Mouse (Mus musculus): ENCODE data around the gene Atf3. TPM values are rescaled to one million over a fixed set of nuclear protein-coding genes. Genes with fewer than 3 reads are reported as not detected.

Gene Atf3
- polyA plus RNA-seq (2014; fragmentation: Nextera tagmentation; extraction: Ambion mirVana), result 2.2 and 2.3 TPM in 2 replicates

DNA sequence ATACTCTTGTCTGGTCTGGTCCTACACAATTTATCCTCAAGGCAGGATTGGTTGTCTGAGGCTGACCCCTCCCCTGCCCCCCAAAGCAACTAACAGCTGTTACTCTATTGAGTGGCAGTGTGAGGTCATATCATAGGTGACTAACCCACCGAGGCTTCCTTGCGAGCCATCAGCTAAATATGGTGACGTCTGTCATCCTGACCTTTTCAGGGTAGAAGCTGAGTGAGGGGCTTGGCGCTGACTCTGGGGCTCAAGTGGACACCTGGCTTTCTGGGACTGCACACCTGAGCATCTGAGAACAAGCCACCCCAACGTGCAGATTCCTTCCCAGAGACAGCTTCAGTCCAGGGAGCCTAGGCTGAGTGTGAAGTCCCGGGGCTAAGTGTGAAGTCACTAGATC lies at the start of gene Atf3:
Gene Atf3, minus strand, starts transcription at position 101 of the 400 bp plus-strand sequence.
- no peak for DNase-seq (ENCODE audit: low spot score)
- no peaks in the 10 kb centered on the region for H3K27me3 ChIP-seq (ENCODE audit: control insufficient read depth, insufficient read depth, low read length)
- no peak within 1 kb of the TSS for H3K4me3 ChIP-seq (ENCODE audit: low read depth, low read length)
- H3K36me3 ChIP-seq (ENCODE audit: control insufficient read depth, insufficient read depth, low read length), result no peaks in the 10 kb centered on the region
- no peak within 1 kb of the TSS for H3K9ac ChIP-seq (ENCODE audit: low read length)
- H3K4me2 ChIP-seq (ENCODE audit: low read depth, severe bottlenecking), result no peak within 1 kb of the TSS
- WGBS, result 74% methylated on average over 6 of the region's 6 CpGs
- no peaks in the 10 kb centered on the region for H3K9me3 ChIP-seq (ENCODE audit: control insufficient read depth, low read length)
- ATAC-seq (ENCODE audit: insufficient number of reproducible peaks, low FRiP score, low TSS enrichment, low read depth), result no peak
- H3K27ac ChIP-seq (replicated peaks; ENCODE audit: low read depth, low read length), result no peak within 1 kb of the TSS
- no peaks in the 10 kb centered on the region for H3K4me1 ChIP-seq (ENCODE audit: control insufficient read depth, insufficient read depth, low read length)

GRCm38 (mm10) chr1:191267162-191267561 lies 49.3 kb upstream of the Atf3 start:
- no peak overlapping the region for H3K9ac ChIP-seq (ENCODE audit: low read length)
- no peaks in the 10 kb centered on the region for H3K9me3 ChIP-seq (ENCODE audit: control insufficient read depth, low read length)
- WGBS, result 70% methylated on average over 5 of the region's 5 CpGs
- H3K27ac ChIP-seq (replicated peaks; ENCODE audit: low read depth, low read length), result no peak overlapping the region
- H3K36me3 ChIP-seq (ENCODE audit: control insufficient read depth, insufficient read depth, low read length), result no peaks in the 10 kb centered on the region
- no peak for DNase-seq (ENCODE audit: low spot score)
- H3K27me3 ChIP-seq (ENCODE audit: control insufficient read depth, insufficient read depth, low read length), result no peaks in the 10 kb centered on the region
- no peak overlapping the region for H3K4me3 ChIP-seq (ENCODE audit: low read depth, low read length)
- H3K4me2 ChIP-seq (ENCODE audit: low read depth, severe bottlenecking), result no peak overlapping the region
- ATAC-seq (ENCODE audit: insufficient number of reproducible peaks, low FRiP score, low TSS enrichment, low read depth), result no peak
- peaks cover 14% of the 10 kb centered on the region for H3K4me1 ChIP-seq (ENCODE audit: control insufficient read depth, insufficient read depth, low read length)

DNA sequence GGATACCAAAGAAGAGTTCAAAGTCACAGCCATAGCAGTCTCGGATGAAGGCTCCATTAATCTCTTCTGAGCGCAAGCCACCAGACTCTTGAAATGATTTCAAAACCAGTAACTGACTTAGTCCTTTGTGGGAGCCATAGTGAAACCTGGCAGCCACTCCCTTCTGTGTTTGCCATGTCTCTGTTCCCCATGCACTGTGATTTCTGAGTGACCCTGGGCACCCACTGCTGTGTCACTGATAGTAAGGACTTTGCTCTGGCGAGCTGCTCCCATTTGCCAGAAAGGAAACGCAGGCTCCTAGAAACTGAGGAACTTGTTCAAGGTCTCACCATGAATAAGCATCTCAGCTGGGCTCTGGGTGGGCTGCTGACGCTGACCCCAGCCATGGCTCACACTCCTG lies 45.6 kb upstream of the Atf3 start:
- WGBS, result 91% methylated on average over 5 of the region's 5 CpGs
- Histone ChIP-seq H3K9ac (ENCODE audit: low read length) (no peak overlapping the region), H3K36me3 (ENCODE audit: control insufficient read depth, insufficient read depth, low read length) (no peaks in the 10 kb centered on the region), H3K4me2 (ENCODE audit: low read depth, severe bottlenecking) (no peak overlapping the region), H3K27ac (replicated peaks; ENCODE audit: low read depth, low read length) (no peak overlapping the region), H3K4me3 (ENCODE audit: low read depth, low read length) (no peak overlapping the region), H3K4me1 (ENCODE audit: control insufficient read depth, insufficient read depth, low read length) (peaks cover 18% of the 10 kb centered on the region), H3K27me3 (ENCODE audit: control insufficient read depth, insufficient read depth, low read length) (no peaks in the 10 kb centered on the region), H3K9me3 (ENCODE audit: control insufficient read depth, low read length) (no peaks in the 10 kb centered on the region)
- DNase-seq (ENCODE audit: low spot score) (no peak), ATAC-seq (ENCODE audit: insufficient number of reproducible peaks, low FRiP score, low TSS enrichment, low read depth) (no peak)

- H3K9me3 ChIP-seq (ENCODE audit: control insufficient read depth, low read length), result no peaks in the 10 kb centered on the region
- ATAC-seq (ENCODE audit: insufficient number of reproducible peaks, low FRiP score, low TSS enrichment, low read depth) (no peak), DNase-seq (ENCODE audit: low spot score) (peak; percentile 37)
- WGBS, result 21% methylated on average over 6 of the region's 6 CpGs
- peak overlapping the region; percentile 73 for H3K27ac ChIP-seq (replicated peaks; ENCODE audit: low read depth, low read length)
- no peak overlapping the region for H3K9ac ChIP-seq (ENCODE audit: low read length)
- no peak overlapping the region for H3K4me2 ChIP-seq (ENCODE audit: low read depth, severe bottlenecking)
- no peaks in the 10 kb centered on the region for H3K36me3 ChIP-seq (ENCODE audit: control insufficient read depth, insufficient read depth, low read length)
- H3K4me3 ChIP-seq (ENCODE audit: low read depth, low read length), result no peak overlapping the region
- no peaks in the 10 kb centered on the region for H3K27me3 ChIP-seq (ENCODE audit: control insufficient read depth, insufficient read depth, low read length)
- H3K4me1 ChIP-seq (ENCODE audit: control insufficient read depth, insufficient read depth, low read length), result peaks cover 8% of the 10 kb centered on the region
Observed at GRCm38 (mm10) chr1:191261861-191262260, 44.0 kb upstream of the Atf3 start.

DNA sequence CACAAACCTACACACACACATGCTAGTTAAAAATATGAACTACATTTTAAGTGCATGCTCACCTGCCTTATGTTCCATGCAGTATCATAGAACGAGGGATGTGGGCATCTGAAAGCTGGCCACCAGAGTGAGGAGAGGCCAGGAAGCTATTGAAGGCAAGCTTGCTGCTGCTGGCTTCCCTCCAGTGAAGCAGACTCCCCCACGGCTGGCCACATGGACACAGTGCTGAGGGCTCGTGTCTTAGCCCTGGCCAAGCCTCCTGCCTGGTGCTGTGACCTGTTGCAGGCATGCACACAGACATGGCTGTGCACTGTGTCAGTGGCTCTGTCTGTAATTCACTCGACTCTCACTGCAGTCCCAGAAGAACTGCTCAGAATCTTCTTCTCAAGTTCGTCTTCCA lies 41.8 kb upstream of the Atf3 start:
- no peaks in the 10 kb centered on the region for H3K36me3 ChIP-seq (ENCODE audit: control insufficient read depth, insufficient read depth, low read length)
- no peaks in the 10 kb centered on the region for H3K27me3 ChIP-seq (ENCODE audit: control insufficient read depth, insufficient read depth, low read length)
- no peaks in the 10 kb centered on the region for H3K9me3 ChIP-seq (ENCODE audit: control insufficient read depth, low read length)
- H3K4me3 ChIP-seq (ENCODE audit: low read depth, low read length), result no peak overlapping the region
- H3K4me2 ChIP-seq (ENCODE audit: low read depth, severe bottlenecking), result no peak overlapping the region
- DNase-seq (ENCODE audit: low spot score) (no peak), ATAC-seq (ENCODE audit: insufficient number of reproducible peaks, low FRiP score, low TSS enrichment, low read depth) (no peak)
- 70% methylated on average over 5 of the region's 5 CpGs for WGBS
- peaks cover 7% of the 10 kb centered on the region; the same call in 1 of the 2 replicates for H3K4me1 ChIP-seq (ENCODE audit: control insufficient read depth, insufficient read depth, low read length)
- no peak overlapping the region for H3K9ac ChIP-seq (ENCODE audit: low read length)
- no peak overlapping the region for H3K27ac ChIP-seq (replicated peaks; ENCODE audit: low read depth, low read length)

- Histone ChIP-seq H3K9me3 (ENCODE audit: control insufficient read depth, low read length) (no peaks in the 10 kb centered on the region), H3K9ac (ENCODE audit: low read length) (no peak overlapping the region), H3K4me1 (ENCODE audit: control insufficient read depth, insufficient read depth, low read length) (peaks cover 7% of the 10 kb centered on the region), H3K27ac (replicated peaks; ENCODE audit: low read depth, low read length) (no peak overlapping the region), H3K27me3 (ENCODE audit: control insufficient read depth, insufficient read depth, low read length) (no peaks in the 10 kb centered on the region), H3K4me3 (ENCODE audit: low read depth, low read length) (no peak overlapping the region), H3K36me3 (ENCODE audit: control insufficient read depth, insufficient read depth, low read length) (no peaks in the 10 kb centered on the region), H3K4me2 (ENCODE audit: low read depth, severe bottlenecking) (no peak overlapping the region)
- ATAC-seq (ENCODE audit: insufficient number of reproducible peaks, low FRiP score, low TSS enrichment, low read depth), result no peak
- DNase-seq (ENCODE audit: low spot score), result peak; percentile 35
- 20% methylated on average over 7 of the region's 7 CpGs for WGBS
Observed at GRCm38 (mm10) chr1:191259121-191259520, 41.3 kb upstream of the Atf3 start.

GRCm38 (mm10) chr1:191258521-191258920 lies 40.7 kb upstream of the Atf3 start:
- no peak overlapping the region for H3K27ac ChIP-seq (replicated peaks; ENCODE audit: low read depth, low read length)
- no peak for DNase-seq (ENCODE audit: low spot score)
- H3K9me3 ChIP-seq (ENCODE audit: control insufficient read depth, low read length), result no peaks in the 10 kb centered on the region
- H3K9ac ChIP-seq (ENCODE audit: low read length), result no peak overlapping the region
- H3K4me3 ChIP-seq (ENCODE audit: low read depth, low read length), result no peak overlapping the region
- H3K4me1 ChIP-seq (ENCODE audit: control insufficient read depth, insufficient read depth, low read length), result peaks cover 7% of the 10 kb centered on the region
- H3K36me3 ChIP-seq (ENCODE audit: control insufficient read depth, insufficient read depth, low read length), result no peaks in the 10 kb centered on the region
- no peak overlapping the region for H3K4me2 ChIP-seq (ENCODE audit: low read depth, severe bottlenecking)
- no peaks in the 10 kb centered on the region for H3K27me3 ChIP-seq (ENCODE audit: control insufficient read depth, insufficient read depth, low read length)
- WGBS, result 62% methylated on average over 3 of the region's 3 CpGs
- ATAC-seq (ENCODE audit: insufficient number of reproducible peaks, low FRiP score, low TSS enrichment, low read depth), result no peak

DNA sequence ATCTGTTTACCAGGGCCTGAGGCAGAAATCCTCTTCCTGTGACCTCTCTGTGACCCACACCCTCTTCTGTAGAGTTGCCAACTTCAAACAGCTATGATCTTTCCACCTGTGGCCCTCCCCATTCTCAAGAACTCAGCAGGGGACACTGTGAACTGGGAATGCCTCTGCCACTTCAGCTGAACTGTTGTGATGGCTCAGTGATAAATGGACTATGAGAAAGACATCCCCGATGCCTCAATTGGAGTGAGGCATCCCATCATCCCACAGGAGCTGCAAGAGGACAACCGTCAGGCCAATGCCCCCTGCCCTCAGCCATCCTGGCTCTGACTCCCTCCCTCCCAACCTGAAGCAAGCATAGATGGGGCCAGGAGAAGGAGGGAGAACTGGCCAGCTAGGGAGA lies 40.1 kb upstream of the Atf3 start:
- no peak overlapping the region for H3K4me3 ChIP-seq (ENCODE audit: low read depth, low read length)
- 53% methylated on average over 2 of the region's 2 CpGs for WGBS
- H3K4me1 ChIP-seq (ENCODE audit: control insufficient read depth, insufficient read depth, low read length), result peaks cover 7% of the 10 kb centered on the region
- no peak overlapping the region for H3K9ac ChIP-seq (ENCODE audit: low read length)
- no peaks in the 10 kb centered on the region for H3K36me3 ChIP-seq (ENCODE audit: control insufficient read depth, insufficient read depth, low read length)
- H3K9me3 ChIP-seq (ENCODE audit: control insufficient read depth, low read length), result no peaks in the 10 kb centered on the region
- no peak for ATAC-seq (ENCODE audit: insufficient number of reproducible peaks, low FRiP score, low TSS enrichment, low read depth)
- H3K27ac ChIP-seq (replicated peaks; ENCODE audit: low read depth, low read length), result no peak overlapping the region
- no peak overlapping the region for H3K4me2 ChIP-seq (ENCODE audit: low read depth, severe bottlenecking)
- no peak for DNase-seq (ENCODE audit: low spot score)
- H3K27me3 ChIP-seq (ENCODE audit: control insufficient read depth, insufficient read depth, low read length), result no peaks in the 10 kb centered on the region

- peaks cover 7% of the 10 kb centered on the region for H3K4me1 ChIP-seq (ENCODE audit: control insufficient read depth, insufficient read depth, low read length)
- DNase-seq (ENCODE audit: low spot score) (no peak), ATAC-seq (ENCODE audit: insufficient number of reproducible peaks, low FRiP score, low TSS enrichment, low read depth) (no peak)
- H3K9me3 ChIP-seq (ENCODE audit: control insufficient read depth, low read length), result no peaks in the 10 kb centered on the region
- no peaks in the 10 kb centered on the region for H3K36me3 ChIP-seq (ENCODE audit: control insufficient read depth, insufficient read depth, low read length)
- 75% methylated on average over 3 of the region's 3 CpGs for WGBS
- no peaks in the 10 kb centered on the region for H3K27me3 ChIP-seq (ENCODE audit: control insufficient read depth, insufficient read depth, low read length)
- H3K4me2 ChIP-seq (ENCODE audit: low read depth, severe bottlenecking), result no peak overlapping the region
- no peak overlapping the region for H3K27ac ChIP-seq (replicated peaks; ENCODE audit: low read depth, low read length)
- H3K4me3 ChIP-seq (ENCODE audit: low read depth, low read length), result no peak overlapping the region
- no peak overlapping the region for H3K9ac ChIP-seq (ENCODE audit: low read length)
Observed at GRCm38 (mm10) chr1:191257351-191257771, 39.5 kb upstream of the Atf3 start.
